Mouse (Mus musculus): ENCODE results near the gene Abat. TPM values are rescaled to one million over a fixed set of nuclear protein-coding genes. Genes with fewer than 3 reads are reported as not detected.
A peak's percentile ranks its signal among the peaks of the same experiment; 100 is the strongest.

Abat gene
- polyA plus RNA-seq, 1 experiment from 2014 or later, result 25.8 TPM

DNA sequence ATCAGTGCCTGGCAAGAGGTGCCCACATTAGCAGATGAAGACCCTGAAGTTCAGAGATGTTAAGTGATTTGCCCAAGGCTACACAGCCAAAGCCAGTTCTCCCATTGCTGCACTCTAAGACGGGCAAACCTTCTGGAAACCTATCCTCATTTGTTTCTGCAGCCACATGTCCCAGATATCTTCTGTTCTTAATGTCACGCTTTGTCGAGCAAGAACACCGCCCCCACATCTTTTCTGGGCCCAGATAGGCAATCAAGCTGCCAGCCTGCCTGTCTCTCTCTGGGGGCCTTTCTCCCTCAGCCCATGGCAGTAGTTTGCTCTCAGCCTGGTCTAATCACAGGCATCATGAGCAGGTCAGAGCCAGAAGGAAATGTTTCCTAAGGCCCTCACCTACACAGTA lies 83.1 kb downstream of the Abat start:
- H3K27me3 ChIP-seq, result no peaks in the 10 kb centered on the region
- ATAC-seq, result no peak
- ChIA-PET POLR2A (no interaction called here), CTCF (no interaction called here)
- TF ChIP-seq CTCF (IDR thresholded peaks at IDR 0.05), result no peak
- in situ Hi-C loops (cut with MboI; ENCODE audit: low pct_unique_long_range_greater_than_20kb), result no loop called here
- DNase-seq (ENCODE audit: low read depth, low spot score), result no peak

DNA sequence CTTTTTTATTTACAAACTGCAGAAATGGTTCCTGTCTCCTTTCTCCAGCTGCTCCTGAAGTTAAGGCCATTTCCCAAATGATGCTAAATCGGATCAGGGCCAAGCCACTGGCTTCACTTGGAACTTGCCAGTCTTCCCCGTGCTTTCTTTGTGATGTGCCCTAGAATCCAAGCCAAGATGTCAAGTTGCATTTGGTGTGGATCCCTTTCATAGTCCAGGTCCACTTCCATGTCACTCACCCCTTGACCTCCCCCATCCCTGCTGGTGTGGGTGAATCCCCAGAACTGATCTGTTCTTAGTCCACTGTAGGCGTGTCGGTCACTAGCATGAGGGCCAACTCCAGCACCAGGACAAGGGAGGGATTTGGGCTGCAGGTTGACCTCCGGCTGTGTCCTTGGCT lies 84.3 kb downstream of the Abat start:
- TF ChIP-seq CTCF (IDR thresholded peaks at IDR 0.05), result no peak
- in situ Hi-C loops (cut with MboI; ENCODE audit: low pct_unique_long_range_greater_than_20kb), result no loop called here
- ChIA-PET POLR2A (no interaction called here), CTCF (interaction anchor here (1.7 kb wide), 1 partner anchor 12 kb away, joined by 4 read pairs; no protein-coding TSS in a partner anchor)
- H3K27me3 ChIP-seq, result no peaks in the 10 kb centered on the region
- ATAC-seq (no peak), DNase-seq (ENCODE audit: low read depth, low spot score) (no peak)

DNA sequence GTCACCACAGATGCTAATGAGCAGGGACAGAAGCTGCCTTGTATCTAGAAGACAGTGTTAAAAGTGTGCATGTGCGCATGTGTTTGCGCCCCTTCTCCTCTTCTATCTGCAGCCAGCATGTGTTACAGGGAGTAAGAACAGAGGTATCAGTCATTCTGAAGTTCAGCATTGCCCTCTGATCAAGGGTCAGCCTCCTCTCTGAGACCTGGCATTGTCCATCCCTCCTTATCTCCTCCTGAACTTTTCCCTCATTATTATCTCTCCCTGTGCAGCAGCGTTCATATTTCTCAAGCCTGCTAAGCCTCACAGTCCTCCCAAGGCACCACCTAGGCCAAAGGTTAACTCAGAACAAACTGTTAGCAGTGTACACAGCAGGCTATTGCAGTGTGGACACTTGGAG lies 90.6 kb downstream of the Abat start:
- ATAC-seq (no peak), DNase-seq (ENCODE audit: low read depth, low spot score) (no peak)
- POLR2A ChIA-PET, result no interaction called here
- in situ Hi-C loops (cut with MboI; ENCODE audit: low pct_unique_long_range_greater_than_20kb), result no loop called here
- CTCF ChIA-PET, result no interaction called here
- H3K27me3 ChIP-seq, result no peaks in the 10 kb centered on the region
- TF ChIP-seq CTCF (IDR thresholded peaks at IDR 0.05), result no peak

DNA sequence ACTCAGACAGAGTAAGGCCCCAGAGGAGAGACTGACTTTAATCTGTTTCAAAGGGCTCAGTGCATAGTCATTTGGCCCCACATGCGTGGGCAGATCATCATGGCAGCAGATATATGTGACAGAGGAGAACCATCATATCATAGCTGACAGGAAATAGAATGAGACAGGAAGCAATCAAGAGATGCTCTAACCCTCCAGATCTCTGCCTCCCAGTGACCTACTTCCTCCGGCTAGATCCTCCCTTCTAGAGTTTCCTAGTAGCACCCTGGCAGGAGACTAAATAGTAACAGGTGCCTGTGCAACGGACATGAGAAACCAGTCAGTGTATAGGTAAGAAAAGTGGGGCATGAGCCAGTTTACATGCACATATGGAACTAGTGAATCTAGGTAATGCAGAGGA lies 97.2 kb downstream of the Abat start:
- ATAC-seq (no peak), DNase-seq (ENCODE audit: low read depth, low spot score) (no peak)
- H3K27me3 ChIP-seq, result no peaks in the 10 kb centered on the region
- TF ChIP-seq CTCF (IDR thresholded peaks at IDR 0.05), result no peak
- CTCF ChIA-PET, result no interaction called here
- in situ Hi-C loops (cut with MboI; ENCODE audit: low pct_unique_long_range_greater_than_20kb), result no loop called here
- POLR2A ChIA-PET, result no interaction called here

DNA sequence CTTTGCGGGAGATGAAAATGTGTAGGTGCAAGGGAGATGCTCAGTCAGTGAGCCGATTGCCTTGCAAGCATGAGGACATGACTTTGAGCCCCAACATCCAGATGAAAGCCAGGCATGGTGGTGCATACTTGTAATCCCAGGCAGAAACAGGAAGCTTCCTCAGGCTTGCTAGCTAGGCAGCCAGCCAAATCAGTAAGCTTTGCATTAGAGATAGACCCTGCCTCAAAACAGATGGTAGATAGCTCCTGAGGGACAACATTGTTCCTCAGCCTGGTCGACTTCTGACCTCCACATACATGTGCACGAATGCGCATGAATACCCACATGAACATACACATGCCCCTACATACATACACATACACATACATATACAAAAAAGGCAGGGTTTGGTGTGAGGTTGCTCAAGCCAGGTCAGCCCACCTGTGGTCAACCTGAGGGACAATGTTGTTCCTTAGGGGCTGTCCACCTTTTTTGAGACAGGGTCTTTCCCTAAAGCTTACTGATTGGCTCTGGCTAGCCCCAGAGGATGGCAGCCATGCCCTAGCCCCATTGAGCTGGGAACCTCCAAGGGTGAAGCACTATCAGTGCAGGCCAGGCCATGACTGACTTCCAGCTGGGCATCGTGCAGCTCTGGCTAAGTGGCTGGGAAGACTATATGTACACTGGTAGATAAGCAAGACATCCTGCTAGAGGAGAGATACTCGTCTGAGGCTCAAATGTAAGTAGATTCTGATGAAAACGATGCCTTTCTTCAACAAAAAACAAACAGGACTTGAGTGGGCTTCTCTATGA lies 99.2 kb downstream of the Abat start:
- no peak for ATAC-seq
- CTCF ChIA-PET, result interaction anchor here (1.0 to 1.3 kb wide), 2 partner anchors 19 to 118 kb away, joined by 3 read pairs; no protein-coding TSS in a partner anchor
- H3K27me3 ChIP-seq, result no peaks in the 10 kb centered on the region
- DNase-seq (ENCODE audit: low read depth, low spot score), result no peak
- POLR2A ChIA-PET, result no interaction called here
- no peak for TF ChIP-seq CTCF (IDR thresholded peaks at IDR 0.05)
- in situ Hi-C loops (cut with MboI; ENCODE audit: low pct_unique_long_range_greater_than_20kb), result no loop called here

DNA sequence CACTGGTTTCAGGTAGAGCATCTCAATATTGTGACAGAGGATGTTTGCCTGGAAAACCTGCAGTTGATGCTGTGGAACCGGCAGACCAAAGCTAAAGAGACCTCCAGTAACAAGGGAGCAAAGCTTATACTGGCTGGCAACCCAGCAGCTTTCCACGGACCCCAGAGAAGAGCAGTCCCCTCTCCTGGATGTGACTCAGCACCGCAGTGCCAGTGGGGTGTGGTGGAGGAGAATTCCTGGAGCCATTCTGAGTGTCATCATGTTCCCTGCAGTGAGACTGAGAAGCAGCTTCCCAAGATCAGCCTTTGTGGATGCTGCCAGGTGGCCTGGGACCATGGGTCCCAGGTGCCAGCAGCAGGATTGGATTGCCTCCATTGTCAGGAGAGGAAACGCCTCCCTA lies 99.8 kb downstream of the Abat start:
- TF ChIP-seq CTCF (IDR thresholded peaks at IDR 0.05), result no peak
- ChIA-PET POLR2A (no interaction called here), CTCF (interaction anchor here (1.0 to 1.3 kb wide), 2 partner anchors 19 to 119 kb away, joined by 3 read pairs; no protein-coding TSS in a partner anchor)
- no peaks in the 10 kb centered on the region for H3K27me3 ChIP-seq
- in situ Hi-C loops (cut with MboI; ENCODE audit: low pct_unique_long_range_greater_than_20kb), result no loop called here
- ATAC-seq, result no peak
- no peak for DNase-seq (ENCODE audit: low read depth, low spot score)

DNA sequence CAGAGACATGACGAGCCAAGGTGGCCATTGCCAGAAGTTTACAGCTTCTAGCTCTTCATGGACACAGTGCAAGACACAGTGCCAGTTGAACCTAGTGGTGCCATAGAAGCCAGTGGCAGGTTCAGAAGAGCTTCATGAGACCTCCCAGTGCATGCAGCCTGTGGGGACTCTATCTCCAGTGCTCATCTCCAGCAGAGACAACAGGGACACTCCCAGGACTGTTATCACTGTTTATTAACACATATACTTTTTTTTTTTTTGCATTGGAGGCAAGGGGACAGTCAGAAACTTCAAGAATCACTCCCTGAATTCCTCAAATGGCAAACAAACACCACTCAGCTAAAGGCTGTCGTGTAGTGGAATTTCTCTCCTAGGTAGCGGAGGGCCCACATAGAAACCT lies 100.2 kb downstream of the Abat start:
- no peaks in the 10 kb centered on the region for H3K27me3 ChIP-seq
- in situ Hi-C loops (cut with MboI; ENCODE audit: low pct_unique_long_range_greater_than_20kb), result no loop called here
- ChIA-PET CTCF (no interaction called here), POLR2A (no interaction called here)
- ATAC-seq (no peak), DNase-seq (ENCODE audit: low read depth, low spot score) (no peak)
- TF ChIP-seq CTCF (IDR thresholded peaks at IDR 0.05), result no peak

DNA sequence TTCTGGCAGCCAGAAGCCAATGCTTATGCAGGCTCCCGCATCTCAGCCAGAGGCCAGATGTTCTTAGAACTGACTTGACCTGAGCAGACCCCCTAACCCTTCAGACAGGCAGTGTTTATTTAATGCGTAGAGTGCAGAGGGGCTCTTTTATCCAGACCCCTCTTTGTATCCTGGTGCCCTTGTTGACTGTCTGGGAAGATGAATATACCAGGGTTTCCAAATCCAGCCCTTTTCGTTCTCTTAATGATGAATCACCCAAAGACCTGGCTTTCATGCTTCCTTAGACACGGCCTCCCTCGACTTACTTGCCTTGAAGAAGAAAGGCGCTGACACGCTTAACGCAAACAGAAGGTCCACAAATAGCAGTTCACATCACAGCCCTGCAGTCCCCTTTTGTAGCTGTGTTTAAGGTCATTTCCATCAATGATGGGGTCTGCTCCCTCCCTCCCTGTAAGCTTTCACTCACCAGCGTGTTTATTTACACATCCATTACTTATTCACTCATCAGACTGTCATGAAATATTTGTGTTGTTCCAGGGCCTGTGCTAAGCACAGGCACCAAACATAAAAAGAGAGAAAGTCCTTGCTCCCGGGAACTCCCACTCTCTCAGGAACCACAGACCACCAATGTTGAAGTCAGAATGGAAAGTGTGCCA lies 106.6 kb downstream of the Abat start:
- CTCF ChIA-PET, result no interaction called here
- no peaks in the 10 kb centered on the region for H3K27me3 ChIP-seq
- no peak for TF ChIP-seq CTCF (IDR thresholded peaks at IDR 0.05)
- POLR2A ChIA-PET, result no interaction called here
- in situ Hi-C loops (cut with MboI; ENCODE audit: low pct_unique_long_range_greater_than_20kb), result no loop called here
- ATAC-seq (peak; percentile 45), DNase-seq (ENCODE audit: low read depth, low spot score) (peak; percentile 19)

DNA sequence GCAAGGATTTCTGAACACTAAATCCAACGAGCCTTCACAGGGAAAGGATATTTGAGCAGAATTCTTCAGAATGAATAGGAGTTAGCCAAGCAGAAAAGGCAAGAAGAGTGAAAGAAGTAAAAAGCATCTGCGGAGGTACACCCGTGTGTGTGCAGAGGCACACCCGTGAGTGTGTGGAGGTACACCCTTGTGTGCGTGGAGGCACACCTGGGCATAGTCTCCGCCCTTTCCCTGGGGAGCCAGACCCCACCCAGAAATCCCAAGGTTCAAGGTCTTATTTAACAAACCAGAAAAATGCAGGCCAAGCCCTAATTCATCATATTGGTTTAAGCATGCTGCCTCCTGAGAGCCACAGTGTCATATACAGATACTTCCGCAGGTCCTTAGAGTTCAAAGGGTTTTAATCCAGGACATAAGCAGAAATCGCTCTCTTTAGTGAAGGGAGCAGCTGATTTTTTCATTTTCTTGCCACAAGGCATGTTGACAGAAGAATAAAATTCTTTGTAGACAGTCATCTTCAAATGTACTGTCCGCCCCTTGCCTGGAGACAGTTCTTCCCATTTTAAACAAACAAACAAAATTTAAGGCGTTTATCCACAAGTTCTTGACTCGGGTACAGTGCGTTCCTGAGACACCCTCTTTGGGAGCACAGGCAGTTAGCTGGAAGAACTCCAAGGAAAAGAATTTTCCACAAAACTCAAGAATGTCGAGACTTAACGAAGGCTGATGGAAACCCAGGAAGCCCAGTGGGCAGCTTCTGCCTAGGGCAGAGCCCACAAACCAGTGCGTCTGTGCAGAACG lies 107.3 kb downstream of the Abat start:
- POLR2A ChIA-PET, result no interaction called here
- no peak for DNase-seq (ENCODE audit: low read depth, low spot score)
- TF ChIP-seq CTCF (IDR thresholded peaks at IDR 0.05), result no peak
- in situ Hi-C loops (cut with MboI; ENCODE audit: low pct_unique_long_range_greater_than_20kb), result no loop called here
- no peaks in the 10 kb centered on the region for H3K27me3 ChIP-seq
- CTCF ChIA-PET, result no interaction called here
- ATAC-seq, result peak; percentile 28

DNA sequence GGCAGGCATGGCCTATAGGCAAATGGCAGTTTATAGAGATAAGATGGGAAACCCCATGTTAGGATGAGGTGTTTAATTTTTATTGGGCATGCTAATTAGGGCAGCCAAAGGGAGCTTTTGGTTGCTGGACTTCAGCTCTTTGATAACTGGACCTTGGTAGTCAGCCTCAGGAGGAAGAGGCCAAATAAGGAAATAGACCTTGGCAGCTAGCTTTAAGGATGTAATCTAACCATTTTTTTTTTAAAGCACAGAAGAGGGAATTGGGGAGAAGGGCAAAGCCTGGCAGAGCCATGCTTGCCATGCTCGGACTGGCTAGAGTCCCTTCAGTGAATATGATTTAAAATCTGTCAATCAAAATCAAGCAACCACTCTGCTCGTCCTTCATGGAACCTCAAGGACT lies 117.2 kb downstream of the Abat start:
- no peaks in the 10 kb centered on the region for H3K27me3 ChIP-seq
- no peak for TF ChIP-seq CTCF (IDR thresholded peaks at IDR 0.05)
- no peak for ATAC-seq
- POLR2A ChIA-PET, result no interaction called here
- CTCF ChIA-PET, result no interaction called here
- in situ Hi-C loops (cut with MboI; ENCODE audit: low pct_unique_long_range_greater_than_20kb), result no loop called here
- DNase-seq (ENCODE audit: low read depth, low spot score), result no peak

DNA sequence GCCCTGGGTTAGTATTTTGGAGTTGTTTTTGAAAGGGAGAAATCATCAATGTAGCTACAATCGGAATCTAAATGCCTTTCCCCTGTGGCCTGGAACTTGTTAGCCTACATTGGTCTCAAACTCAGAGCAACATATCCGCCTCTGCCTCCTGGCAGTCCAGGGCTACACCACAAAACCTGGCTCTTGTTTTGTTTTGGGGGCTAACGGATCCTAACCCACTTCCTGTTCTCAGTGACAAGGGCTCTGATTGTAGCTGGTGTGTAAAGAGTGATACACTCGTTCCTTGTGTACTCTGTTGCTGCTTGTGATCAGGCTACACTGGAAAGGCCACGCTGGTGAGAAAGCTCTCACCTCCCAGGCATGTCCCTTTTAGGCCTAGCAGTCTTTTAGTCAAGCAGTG lies 118.2 kb downstream of the Abat start:
- ATAC-seq (no peak), DNase-seq (ENCODE audit: low read depth, low spot score) (no peak)
- no peaks in the 10 kb centered on the region for H3K27me3 ChIP-seq
- ChIA-PET POLR2A (no interaction called here), CTCF (interaction anchor here (1.3 kb wide), 1 partner anchor 19 kb away, joined by 3 read pairs; no protein-coding TSS in a partner anchor)
- TF ChIP-seq CTCF (IDR thresholded peaks at IDR 0.05), result no peak
- in situ Hi-C loops (cut with MboI; ENCODE audit: low pct_unique_long_range_greater_than_20kb), result no loop called here
